Mouse (Mus musculus): ENCODE data around the gene Ttll9. TPM values are rescaled to one million over a fixed set of nuclear protein-coding genes. Genes with fewer than 3 reads are reported as not detected.

Gene Ttll9
- total RNA-seq, 2 experiments from 2014 or later, result 1.3 to 3.6 TPM

DNA sequence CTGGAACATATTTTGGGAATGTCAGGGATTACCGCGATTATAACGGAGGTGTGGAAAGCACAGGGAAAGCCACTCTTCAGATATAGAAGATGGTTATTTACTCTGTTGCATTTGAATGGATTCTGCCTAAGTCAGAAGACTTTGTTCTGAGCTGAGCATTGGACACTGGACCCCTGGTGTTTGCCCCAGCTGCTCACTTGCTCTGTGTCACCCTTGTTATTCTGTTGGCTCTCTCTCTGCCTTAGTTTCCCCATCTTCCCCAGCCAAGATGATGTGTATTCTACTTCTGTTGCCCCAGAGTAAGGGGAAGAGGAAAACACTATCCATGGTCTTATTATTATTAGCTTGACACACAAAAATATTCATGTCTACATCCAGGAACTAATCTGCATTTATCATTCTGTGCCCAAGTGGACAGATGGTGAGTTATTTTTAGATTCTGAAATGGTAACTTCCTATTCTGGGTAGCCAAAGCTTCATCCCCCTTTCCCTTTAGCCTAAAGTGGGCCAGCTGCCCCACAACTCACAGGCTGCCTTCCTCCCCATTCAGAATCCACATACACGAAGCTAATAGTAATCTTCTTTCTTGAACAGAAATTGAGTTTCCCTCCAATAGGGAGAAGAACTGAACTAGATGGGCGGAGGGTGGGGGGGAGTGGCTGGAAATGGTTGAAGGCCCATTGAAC, 71.4 kb downstream of the Ttll9 start:
- DNase-seq (ENCODE audit: low spot score in 2 of 2), result no peak
- intact Hi-C loops (cut with DNase I), result no loop called here

DNA sequence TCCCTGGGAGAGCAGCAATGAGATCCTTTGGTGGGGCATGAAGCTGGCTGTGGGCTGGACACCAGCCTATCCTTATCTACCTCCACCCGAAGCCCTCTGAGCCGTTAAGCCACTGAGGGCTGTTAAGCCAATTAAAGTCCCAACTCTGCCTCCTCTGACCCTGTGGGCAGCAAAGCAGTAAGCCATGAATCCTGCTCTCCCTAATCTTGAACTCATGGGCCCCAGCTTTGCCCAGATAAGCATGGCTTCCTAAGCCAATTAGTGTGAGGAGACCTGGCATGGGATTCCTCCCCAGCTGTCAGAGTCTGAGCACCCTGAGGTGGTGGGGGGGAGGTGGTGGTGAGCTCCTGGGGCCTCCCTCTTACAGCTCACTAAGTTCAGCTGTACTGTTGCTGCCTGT, 74.4 kb downstream of the Ttll9 start:
- intact Hi-C loops (cut with DNase I), result no loop called here
- DNase-seq (ENCODE audit: low spot score in 2 of 2), result no peak

- no peak for DNase-seq (ENCODE audit: low spot score in 2 of 2)
- intact Hi-C loops (cut with DNase I), result no loop called here
Measured at GRCm38 (mm10) chr2:153043886-153044285, 81.6 kb downstream of the Ttll9 start.

DNA sequence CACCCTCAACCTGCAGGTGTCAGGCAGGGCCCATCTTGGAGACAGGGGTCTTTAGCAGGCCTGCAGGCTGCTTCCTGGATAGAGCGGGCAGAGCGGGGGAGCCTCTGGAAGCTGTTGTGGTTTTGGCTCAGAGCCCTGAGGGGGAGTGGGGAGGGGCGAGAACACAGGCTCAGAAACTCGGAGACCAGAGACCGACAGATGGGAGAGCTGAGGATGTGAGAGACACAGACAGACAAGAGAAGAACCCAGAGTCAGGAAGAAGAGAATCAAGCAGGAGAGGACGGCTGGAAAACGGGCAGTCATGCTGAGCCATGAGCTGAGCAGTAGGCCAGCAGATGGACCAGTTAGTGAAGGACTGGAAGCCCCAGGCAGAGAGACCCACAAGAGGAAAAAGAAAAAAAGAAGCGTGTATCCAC, 83.6 kb downstream of the Ttll9 start:
- intact Hi-C loops (cut with DNase I), result no loop called here
- DNase-seq (ENCODE audit: low spot score in 2 of 2), result peak; percentile 53 to 56

GRCm38 (mm10) chr2:153047828-153048465, 85.7 kb downstream of the Ttll9 start:
- peak; percentile 54 to 58 for DNase-seq (ENCODE audit: low spot score in 2 of 2)
- intact Hi-C loops (cut with DNase I), result no loop called here

DNA sequence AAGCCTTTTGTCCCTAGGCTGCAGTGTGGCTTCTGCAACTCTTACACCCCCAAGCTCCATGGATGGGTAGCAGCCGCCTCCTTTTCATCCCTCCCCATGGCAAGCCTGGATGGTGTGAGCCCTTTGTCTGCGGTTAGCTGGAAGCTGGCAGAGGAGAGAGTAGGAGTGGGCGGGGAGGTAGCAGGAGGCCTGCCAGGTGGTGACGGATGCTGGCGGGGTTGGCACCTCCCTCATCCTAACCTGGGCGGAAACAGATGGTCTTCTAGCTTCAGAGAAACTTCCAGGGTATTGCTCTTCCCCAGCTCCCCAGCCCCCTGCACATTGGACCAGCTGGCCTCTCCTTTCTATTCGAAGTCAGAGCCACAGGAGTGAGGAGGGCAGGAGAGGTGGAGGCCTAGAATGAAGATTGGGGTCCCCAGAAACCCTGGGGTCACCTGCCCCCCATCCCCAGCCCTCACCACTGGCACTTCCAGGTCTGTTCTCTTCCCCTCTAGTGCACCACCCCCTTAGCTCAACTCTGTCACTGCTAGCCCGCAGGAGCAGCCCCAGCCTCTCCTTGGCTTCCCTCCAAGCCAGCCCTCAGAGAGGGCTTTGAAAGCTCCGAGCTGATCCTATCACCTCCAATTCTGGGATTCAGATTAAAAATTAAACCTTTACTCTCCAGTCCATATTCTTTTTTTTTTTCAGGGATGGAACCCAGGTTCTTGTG, 87.2 kb downstream of the Ttll9 start:
- DNase-seq (ENCODE audit: low spot score in 2 of 2), result peak; percentile 54 to 66
- intact Hi-C loops (cut with DNase I), result no loop called here

GRCm38 (mm10) chr2:153049997-153050358, 87.7 kb downstream of the Ttll9 start:
- no peak for DNase-seq (ENCODE audit: low spot score in 2 of 2)
- intact Hi-C loops (cut with DNase I), result no loop called here

DNA sequence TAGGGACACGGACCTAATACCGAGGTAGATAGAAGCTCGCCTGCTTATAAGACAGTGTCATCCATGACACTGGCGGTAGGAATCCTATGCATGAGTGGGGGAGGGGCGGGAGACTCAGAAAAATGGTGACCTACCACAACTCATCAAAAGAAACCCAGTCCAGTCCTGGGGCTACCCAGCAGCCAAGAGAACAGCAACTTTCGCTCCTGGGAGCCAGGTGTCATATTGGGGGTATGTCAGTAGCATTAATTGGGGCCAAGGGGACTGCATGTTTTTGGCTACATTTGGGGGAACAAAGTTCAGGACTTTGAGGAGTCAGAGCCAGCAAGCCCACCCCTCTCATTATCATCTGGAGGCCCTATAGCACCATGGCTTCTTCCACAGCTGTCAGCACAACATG, 88.8 kb downstream of the Ttll9 start:
- intact Hi-C loops (cut with DNase I), result no loop called here
- DNase-seq (ENCODE audit: low spot score in 2 of 2), result no peak

- intact Hi-C loops (cut with DNase I), result no loop called here
- DNase-seq (ENCODE audit: low spot score in 2 of 2), result no peak
Measured at GRCm38 (mm10) chr2:153051537-153051936, 89.3 kb downstream of the Ttll9 start.

GRCm38 (mm10) chr2:153052700-153053351, 90.5 kb downstream of the Ttll9 start:
- DNase-seq (ENCODE audit: low spot score in 2 of 2), result no peak
- intact Hi-C loops (cut with DNase I), result no loop called here

DNA sequence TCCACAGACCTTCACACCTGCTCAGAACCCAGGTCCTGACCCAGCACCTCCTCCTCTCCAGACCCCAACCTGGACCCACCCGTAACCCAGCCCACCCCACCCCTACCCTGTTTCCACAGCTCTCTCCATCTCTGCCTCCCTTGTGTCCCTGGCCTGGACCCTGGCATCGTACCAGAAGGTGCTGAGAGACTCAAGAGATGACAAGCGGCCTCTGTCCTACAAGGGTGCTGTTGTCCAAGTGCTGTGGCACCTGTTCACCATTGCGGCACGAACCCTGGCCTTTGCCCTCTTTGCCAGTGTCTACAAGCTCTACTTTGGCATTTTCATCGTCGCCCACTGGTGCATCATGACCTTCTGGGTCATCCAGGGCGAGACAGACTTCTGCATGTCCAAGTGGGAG, 91.6 kb downstream of the Ttll9 start:
- intact Hi-C loops (cut with DNase I), result no loop called here

DNA sequence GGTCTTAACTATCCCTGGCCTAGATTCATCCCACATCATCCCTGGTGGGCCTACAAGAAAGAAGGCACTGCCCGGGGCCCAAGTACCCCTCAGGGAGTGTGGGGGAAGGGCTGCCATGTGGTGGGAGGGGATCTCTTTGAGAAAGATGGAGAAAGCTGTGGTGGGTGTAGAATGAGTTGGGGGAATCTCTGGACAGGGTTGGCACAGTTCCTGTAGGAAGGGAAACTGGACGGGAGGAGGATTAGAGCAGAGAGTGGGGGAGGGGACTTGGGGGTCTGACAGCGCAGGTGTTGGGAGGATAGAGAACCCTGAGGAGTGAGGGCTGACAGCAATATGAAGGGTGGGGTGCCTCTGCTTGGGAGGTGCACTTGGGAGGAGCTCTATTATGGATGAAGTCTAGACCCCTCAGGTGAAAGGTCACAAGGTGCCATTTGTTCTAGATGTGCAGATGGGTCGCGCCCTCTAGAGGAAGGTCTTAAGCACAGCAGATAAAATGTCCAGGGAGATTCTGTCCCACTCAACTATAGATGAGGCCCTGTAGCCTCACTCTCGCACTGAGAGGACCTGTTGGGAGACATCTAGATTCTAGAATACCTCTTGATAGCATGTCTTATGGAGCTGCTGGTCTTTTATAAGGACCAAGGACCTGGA, 93.1 kb downstream of the Ttll9 start:
- DNase-seq (ENCODE audit: low spot score in 2 of 2), result no peak
- intact Hi-C loops (cut with DNase I), result no loop called here

More for the DNA sequence above, 91.6 kb downstream of the Ttll9 start:
- no peak for DNase-seq (ENCODE audit: low spot score in 2 of 2)

Other genes starting within 250 kb of the Ttll9 start
- 10 to 100 TPM; 22.9 to 23.9 TPM for gene Id1, start 226.2 kb upstream of the Ttll9 start, total RNA-seq (2021)
- 1 to 10 TPM; 1.7 to 1.8 TPM for gene Cox4i2, start 208.3 kb upstream of the Ttll9 start, total RNA-seq (2021)
- gene Bcl2l1, start 130.8 kb upstream of the Ttll9 start, total RNA-seq (2021), result 100 to 1,000 TPM; 128 to 133 TPM
- 1 to 10 TPM; 3.2 to 3.6 TPM for gene Tpx2, start 114.5 kb upstream of the Ttll9 start, total RNA-seq (2021)
- gene Mylk2, start 51.1 kb upstream of the Ttll9 start, total RNA-seq (2021), result not detected
- gene Foxs1, start 29.3 kb upstream of the Ttll9 start, total RNA-seq (2021), result under 1 TPM; 0.49 to 0.50 TPM
- gene Dusp15, start 10.8 kb upstream of the Ttll9 start, total RNA-seq (2021), result 10 to 100 TPM; 14.7 to 23.6 TPM
- 10 to 100 TPM; 46.9 to 59.5 TPM for gene Pdrg1, start 52.9 kb downstream of the Ttll9 start, total RNA-seq (2021)
- gene Xkr7, start 69.4 kb downstream of the Ttll9 start, total RNA-seq (2021), result 1 to 10 TPM; 5.2 to 7.0 TPM
- gene Ccm2l, start 103.5 kb downstream of the Ttll9 start, total RNA-seq (2021), result 1 to 10 TPM; 4.0 to 5.8 TPM
- gene Hck, start 146.0 kb downstream of the Ttll9 start, total RNA-seq (2021), result 1 to 10 TPM; 2.1 to 2.4 TPM
- gene Tm9sf4, start 198.8 kb downstream of the Ttll9 start, total RNA-seq (2021), result 100 to 1,000 TPM; 114 to 123 TPM